Mouse (Mus musculus): Measurements from ENCODE around the gene Kirrel3. TPM values are rescaled to one million over a fixed set of nuclear protein-coding genes. Genes with fewer than 3 reads are reported as not detected.

Gene Kirrel3
- total RNA-seq, 2 experiments from 2014 or later, result 59.8 to 65.9 TPM

- peak; percentile 70 for DNase-seq
- intact Hi-C loops (cut with DNase I), result no loop called here
Observed at GRCm38 (mm10) chr9:34739431-34739830, 253.7 kb downstream of the Kirrel3 start.

GRCm38 (mm10) chr9:34740814-34741213, 255.1 kb downstream of the Kirrel3 start:
- intact Hi-C loops (cut with DNase I), result no loop called here
- DNase-seq, result no peak

- intact Hi-C loops (cut with DNase I), result loop anchor here (5.0 kb wide), 1 partner anchor 251 kb away; no protein-coding TSS in a partner anchor
- DNase-seq, result no peak
Observed at GRCm38 (mm10) chr9:34748003-34748402, 262.3 kb downstream of the Kirrel3 start.

- intact Hi-C loops (cut with DNase I), result loop anchor here (5.0 kb wide), 1 partner anchor 252 kb away; no protein-coding TSS in a partner anchor
- DNase-seq, result no peak
Observed at GRCm38 (mm10) chr9:34749161-34749560, 263.5 kb downstream of the Kirrel3 start.

- intact Hi-C loops (cut with DNase I), result loop anchor here (5.0 kb wide), 1 partner anchor 253 kb away; no protein-coding TSS in a partner anchor
- DNase-seq, result peak; percentile 87
Observed at GRCm38 (mm10) chr9:34749877-34750276, 264.2 kb downstream of the Kirrel3 start.

GRCm38 (mm10) chr9:34750887-34751286, 265.2 kb downstream of the Kirrel3 start:
- no peak for DNase-seq
- intact Hi-C loops (cut with DNase I), result no loop called here

GRCm38 (mm10) chr9:34752076-34752800, 266.5 kb downstream of the Kirrel3 start:
- DNase-seq, result peak; percentile 78

GRCm38 (mm10) chr9:34752801-34753170, 267.1 kb downstream of the Kirrel3 start:
- intact Hi-C loops (cut with DNase I), result no loop called here
- peak; percentile 83 for DNase-seq

More at GRCm38 (mm10) chr9:34752076-34752800, 266.5 kb downstream of the Kirrel3 start:
- intact Hi-C loops (cut with DNase I), result no loop called here

- no peak for DNase-seq
Observed at GRCm38 (mm10) chr9:34753891-34754290, 268.2 kb downstream of the Kirrel3 start.

GRCm38 (mm10) chr9:34754523-34755097, 268.9 kb downstream of the Kirrel3 start:
- no peak for DNase-seq
- intact Hi-C loops (cut with DNase I), result no loop called here

More at GRCm38 (mm10) chr9:34753891-34754290, 268.2 kb downstream of the Kirrel3 start:
- intact Hi-C loops (cut with DNase I), result no loop called here

GRCm38 (mm10) chr9:34756055-34756454, 270.4 kb downstream of the Kirrel3 start:
- no peak for DNase-seq
- intact Hi-C loops (cut with DNase I), result no loop called here

- intact Hi-C loops (cut with DNase I), result no loop called here
Observed at GRCm38 (mm10) chr9:34758925-34759324, 273.2 kb downstream of the Kirrel3 start.

GRCm38 (mm10) chr9:34760521-34760920, 274.8 kb downstream of the Kirrel3 start:
- intact Hi-C loops (cut with DNase I), result loop anchor here (10.0 kb wide), 1 partner anchor 254 kb away; no protein-coding TSS in a partner anchor
- DNase-seq, result peak; percentile 31

More at GRCm38 (mm10) chr9:34758925-34759324, 273.2 kb downstream of the Kirrel3 start:
- no peak for DNase-seq

- intact Hi-C loops (cut with DNase I), result loop anchor here (10.0 kb wide), 1 partner anchor 248 kb away; no protein-coding TSS in a partner anchor
- DNase-seq, result no peak
Observed at GRCm38 (mm10) chr9:34766792-34767623, 281.3 kb downstream of the Kirrel3 start.

- intact Hi-C loops (cut with DNase I), result loop anchor here (10.0 kb wide), 1 partner anchor 246 kb away; no protein-coding TSS in a partner anchor
- DNase-seq, result no peak
Observed at GRCm38 (mm10) chr9:34768961-34769360, 283.3 kb downstream of the Kirrel3 start.

- DNase-seq, result no peak
- intact Hi-C loops (cut with DNase I), result no loop called here
Observed at GRCm38 (mm10) chr9:34770951-34771350, 285.3 kb downstream of the Kirrel3 start.

- no peak for DNase-seq
- intact Hi-C loops (cut with DNase I), result no loop called here
Observed at GRCm38 (mm10) chr9:34771401-34771800, 285.7 kb downstream of the Kirrel3 start.

GRCm38 (mm10) chr9:34772022-34772437, 286.3 kb downstream of the Kirrel3 start:
- no peak for DNase-seq
- intact Hi-C loops (cut with DNase I), result no loop called here

GRCm38 (mm10) chr9:34781356-34781755, 295.7 kb downstream of the Kirrel3 start:
- DNase-seq, result no peak
- intact Hi-C loops (cut with DNase I), result no loop called here

GRCm38 (mm10) chr9:34787915-34788314, 302.2 kb downstream of the Kirrel3 start:
- no peak for DNase-seq
- intact Hi-C loops (cut with DNase I), result no loop called here

- intact Hi-C loops (cut with DNase I), result no loop called here
Observed at GRCm38 (mm10) chr9:34795226-34795625, 309.5 kb downstream of the Kirrel3 start.

More at GRCm38 (mm10) chr9:34795226-34795625, 309.5 kb downstream of the Kirrel3 start:
- DNase-seq, result no peak

Measured in left cerebral cortex, postnatal 4 days (tissue).